Mouse (Mus musculus) CH12.LX (cell line): Measurements from ENCODE around the gene Slc26a8. TPM values are rescaled to one million over a fixed set of nuclear protein-coding genes. Genes with fewer than 3 reads are reported as not detected.

Source experiments
- DNase-seq: peaks from one replicate; pipeline ENCODE4 v3.0.0-alpha.2; 2013; ENCODE audit errors: extremely low read depth
- H3K27ac ChIP-seq: 2 replicates; pipeline ENCODE4 v1.5.1; 2012; ENCODE audit warnings: low read depth, mild to moderate bottlenecking, control low read depth, moderate library complexity; ENCODE audit not compliant: insufficient read depth
- H3K27me3 ChIP-seq: replicated peaks from 2 replicates; pipeline ENCODE3; 2012; ENCODE audit warnings: inconsistent platforms
- H3K36me3 ChIP-seq, 2 experiments: replicated peaks in 1 of 2; 2 replicates each; pipeline versions ENCODE3 to v1.6.1; 2012; ENCODE audit warnings: inconsistent platforms in 1 of 2, low read length in 1 of 2, mild to moderate bottlenecking in 1 of 2, mixed read lengths in 1 of 2, moderate library complexity in 1 of 2; ENCODE audit not compliant: control insufficient read depth in 1 of 2, insufficient read depth in 1 of 2
- H3K4me1 ChIP-seq, 2 experiments: 2 replicates each; pipeline ENCODE4 v1.6.1; 2012; ENCODE audit warnings: inconsistent platforms in 1 of 2, moderate library complexity in 1 of 2; ENCODE audit not compliant: insufficient read depth in 2 of 2, control insufficient read depth in 1 of 2
- H3K4me2 ChIP-seq: 2 replicates; pipeline ENCODE4 v1.6.1; 2012; ENCODE audit warnings: low read depth, mild to moderate bottlenecking, control low read depth; ENCODE audit not compliant: poor library complexity, insufficient read depth, severe bottlenecking
- H3K4me3 ChIP-seq, 3 experiments: fragments of 150-350 bp in 1 of 3; sonication (generic) in 1 of 3; replicated peaks in 1 of 3; 2 replicates each; pipeline versions ENCODE3 to v1.5.1; 2011 to 2012; ENCODE audit warnings: low read depth in 2 of 3, low read length in 2 of 3, mild to moderate bottlenecking in 2 of 3, moderate library complexity in 2 of 3, control low read depth in 1 of 3, improper control_type of control experiment in 1 of 3, inconsistent platforms in 1 of 3, mixed read lengths in 1 of 3; ENCODE audit not compliant: poor library complexity in 1 of 3
- H3K79me2 ChIP-seq: replicated peaks from 2 replicates; pipeline ENCODE4 v1.6.1; 2012; ENCODE audit warnings: mild to moderate bottlenecking, moderate library complexity; ENCODE audit not compliant: control insufficient read depth, poor library complexity, insufficient read depth, severe bottlenecking; ENCODE audit errors: extremely low read depth
- H3K9ac ChIP-seq: 2 replicates; pipeline ENCODE4 v1.6.1; 2012; ENCODE audit warnings: low read depth, mild to moderate bottlenecking, control low read depth, moderate library complexity; ENCODE audit not compliant: insufficient read depth
- H3K9me3 ChIP-seq: replicated peaks from 2 replicates; pipeline ENCODE3; 2012; ENCODE audit warnings: low read length, inconsistent platforms, mixed read lengths
- BHLHE40 ChIP-seq: IDR thresholded peaks from 2 replicates; pipeline ENCODE4 v1.6.1; 2011; ENCODE audit warnings: mild to moderate bottlenecking, low read depth, low read length, improper control_type of control experiment
- CTCF ChIP-seq, 2 experiments: IDR thresholded peaks in 1 of 2; conservative IDR thresholded peaks in 1 of 2; 2 replicates each; pipeline ENCODE4 v1.5.1; 2011 to 2012; ENCODE audit warnings: low read depth in 2 of 2, low read length in 2 of 2, improper control_type of control experiment in 1 of 2, inconsistent platforms in 1 of 2, mild to moderate bottlenecking in 1 of 2, moderate library complexity in 1 of 2
- ETS1 ChIP-seq: conservative IDR thresholded peaks from 2 replicates; pipeline ENCODE4 v1.6.1; 2012; ENCODE audit warnings: low read depth, mild to moderate bottlenecking, inconsistent platforms, low read length, improper control_type of control experiment, moderate library complexity
- GABPA ChIP-seq: IDR thresholded peaks from 2 replicates; pipeline ENCODE4 v1.6.1; 2012; ENCODE audit warnings: low read depth, low read length, improper control_type of control experiment, inconsistent platforms; ENCODE audit not compliant: insufficient replicate concordance
- JUN ChIP-seq: IDR thresholded peaks from 2 replicates; pipeline ENCODE4 v1.6.1; 2011; ENCODE audit warnings: low read depth, mild to moderate bottlenecking, low read length, improper control_type of control experiment, moderate library complexity; ENCODE audit not compliant: insufficient read depth
- KAT2A ChIP-seq: IDR thresholded peaks from 2 replicates; pipeline ENCODE4 v1.6.1; 2012; ENCODE audit warnings: low read length, improper control_type of control experiment, inconsistent platforms; ENCODE audit not compliant: insufficient replicate concordance
- MAFK ChIP-seq: IDR thresholded peaks from 2 replicates; pipeline ENCODE4 v1.6.1; 2011; ENCODE audit warnings: low read length, improper control_type of control experiment; ENCODE audit not compliant: insufficient replicate concordance
- MAX ChIP-seq: IDR thresholded peaks from 2 replicates; pipeline ENCODE4 v1.6.1; 2011; ENCODE audit warnings: low read length, improper control_type of control experiment
- MAZ ChIP-seq: IDR thresholded peaks from 2 replicates; pipeline ENCODE4 v1.6.1; 2012; ENCODE audit warnings: low read depth, mild to moderate bottlenecking, inconsistent platforms, low read length, improper control_type of control experiment, moderate library complexity
- MEF2A ChIP-seq: IDR thresholded peaks from 2 replicates; pipeline ENCODE4 v1.6.1; 2014; ENCODE audit warnings: low read depth, mild to moderate bottlenecking, inconsistent platforms, low read length, improper control_type of control experiment, borderline replicate concordance
- MXI1 ChIP-seq: IDR thresholded peaks from 2 replicates; pipeline ENCODE4 v1.6.1; 2011; ENCODE audit warnings: mild to moderate bottlenecking, low read depth, low read length, improper control_type of control experiment
- MYC ChIP-seq: IDR thresholded peaks from 2 replicates; pipeline ENCODE4 v1.6.1; 2011; ENCODE audit warnings: low read depth, mild to moderate bottlenecking, improper control_type of control experiment, low read length
- NELFE ChIP-seq: IDR thresholded peaks from 2 replicates; pipeline ENCODE4 v1.6.1; 2011; ENCODE audit warnings: low read depth, low read length, improper control_type of control experiment
- NRF1 ChIP-seq: IDR thresholded peaks from 2 replicates; pipeline ENCODE4 v1.6.1; 2014; ENCODE audit warnings: low read depth, mild to moderate bottlenecking, inconsistent platforms, low read length, improper control_type of control experiment, moderate library complexity
- POLR2A ChIP-seq: IDR thresholded peaks from 2 replicates; pipeline ENCODE4 v1.6.1; 2011; ENCODE audit warnings: low read depth, mild to moderate bottlenecking, improper control_type of control experiment, low read length
- POLR2AphosphoS2 ChIP-seq: IDR thresholded peaks from 2 replicates; pipeline ENCODE4 v1.6.1; 2011; ENCODE audit warnings: low read depth, low read length, improper control_type of control experiment
- RAD21 ChIP-seq: IDR thresholded peaks from 2 replicates; pipeline ENCODE4 v1.6.1; 2011; ENCODE audit warnings: low read depth, mild to moderate bottlenecking, low read length, improper control_type of control experiment, moderate library complexity
- RCOR1 ChIP-seq: conservative IDR thresholded peaks from 2 replicates; pipeline ENCODE4 v1.6.1; 2012; ENCODE audit warnings: low read depth, mild to moderate bottlenecking, inconsistent platforms, low read length, improper control_type of control experiment
- SIN3A ChIP-seq: IDR thresholded peaks from 2 replicates; pipeline ENCODE4 v1.6.1; 2012; ENCODE audit warnings: low read length, improper control_type of control experiment, inconsistent platforms
- TCF12 ChIP-seq: IDR thresholded peaks from 2 replicates; pipeline ENCODE4 v1.6.1; 2014; ENCODE audit warnings: low read depth, mild to moderate bottlenecking, inconsistent platforms, low read length, improper control_type of control experiment
- UBTF ChIP-seq: IDR thresholded peaks from 2 replicates; pipeline ENCODE4 v1.6.1; 2012; ENCODE audit warnings: low read depth, mild to moderate bottlenecking, inconsistent platforms, low read length, improper control_type of control experiment, moderate library complexity
- USF1 ChIP-seq: IDR thresholded peaks from 2 replicates; pipeline ENCODE4 v1.6.1; 2014; ENCODE audit warnings: low read depth, mild to moderate bottlenecking, inconsistent platforms, low read length, improper control_type of control experiment
- USF2 ChIP-seq: conservative IDR thresholded peaks from 2 replicates; pipeline ENCODE4 v1.6.1; 2011; ENCODE audit warnings: low read depth, low read length, improper control_type of control experiment
- ZC3H11A ChIP-seq: IDR thresholded peaks from 2 replicates; pipeline ENCODE4 v1.6.1; 2012; ENCODE audit warnings: low read depth, mild to moderate bottlenecking, inconsistent platforms, low read length, improper control_type of control experiment
- ZKSCAN1 ChIP-seq: IDR thresholded peaks from 2 replicates; pipeline ENCODE4 v1.6.1; 2012; ENCODE audit warnings: low read depth, inconsistent platforms, low read length, improper control_type of control experiment, borderline replicate concordance
- ZNF384 ChIP-seq: IDR thresholded peaks from 2 replicates; pipeline ENCODE4 v1.6.1; 2012; ENCODE audit warnings: low read depth, low read length, improper control_type of control experiment, inconsistent platforms
- dilution Hi-C: fragments of 300-500 bp; cut with MboI; formaldehyde crosslinking; loops from 2 replicates; pipeline ENCODE4 v1.14.3; 2020; ENCODE audit warnings: low sequenced_read_pairs; ENCODE audit not compliant: extremely low pct_unique_long_range_greater_than_20kb, extremely low pct_ligation_motif_present
- in situ Hi-C: fragments of 300-500 bp; cut with MboI; formaldehyde crosslinking; loops from 3 replicates; pipeline ENCODE4 v1.14.3; 2019; ENCODE audit warnings: low sequenced_read_pairs, low pct_ligation_motif_present, low pct_unique_long_range_greater_than_20kb, mixed read lengths
- polyA plus RNA-seq: library from polyadenylated mRNA; unstranded; fragments of >175 nt; gene quantifications from 2 replicates; pipeline ENCODE4 v1.2.1, GENCODE M21; 2012; ENCODE audit warnings: low read depth; ENCODE audit not compliant: insufficient read length
- total RNA-seq, 2 experiments: library from RNA; depleted of rRNA; stranded (reverse); fragments of 300-350 nt in 1 of 2; fragments of >200 nt in 1 of 2; gene quantifications; 2 replicates each; pipeline ENCODE4 v1.2.3; 2012 to 2014

Gene Slc26a8
- total and polyA plus RNA-seq, 3 experiments = 0.44 TPM; not detected in 2

DNA sequence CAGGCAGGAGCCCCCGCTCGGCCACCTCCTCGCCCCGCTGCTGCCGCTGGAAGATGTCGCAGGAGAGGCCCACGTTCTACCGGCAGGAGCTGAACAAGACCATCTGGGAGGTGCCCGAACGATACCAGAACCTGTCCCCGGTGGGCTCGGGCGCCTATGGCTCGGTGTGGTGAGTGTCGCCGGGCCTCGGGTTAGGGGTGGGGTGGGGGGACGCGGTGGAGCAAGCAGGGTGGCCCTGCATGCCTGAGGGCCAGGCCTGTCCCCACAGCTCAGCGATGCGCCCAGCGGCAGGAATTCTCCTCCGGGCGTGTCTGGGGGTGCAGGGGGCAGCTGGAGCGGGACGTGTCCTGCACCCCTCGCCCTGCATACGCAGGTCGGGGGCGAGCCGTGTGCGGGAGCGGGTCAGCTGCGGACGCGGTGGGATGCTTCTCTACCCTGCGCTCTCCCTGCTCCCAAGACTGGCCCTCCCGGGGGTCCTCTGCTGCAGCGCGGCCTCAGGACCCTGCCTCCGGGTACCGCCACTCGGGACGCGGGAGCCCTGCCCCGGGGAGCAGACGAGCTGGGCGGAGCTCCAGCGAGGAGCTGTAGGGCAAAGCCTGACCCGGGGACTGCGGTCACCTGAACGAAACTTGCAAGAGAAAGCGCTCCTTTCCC is 1.8 kb upstream of the Slc26a8 start:
- H3K4me3 ChIP-seq = peak overlapping the region; percentile 86 to 100 (median 99)

GRCm38 (mm10) chr17:28690776-28691686 is 998 bp upstream of the Slc26a8 start, which contains the start of gene Mapk14:
Gene Mapk14, plus strand, starts transcription at chr17:28691329.
- in situ Hi-C loops (loop anchor here (10.0 kb wide), 1 partner anchor 204 kb away; no protein-coding TSS in a partner anchor), dilution Hi-C loops (no loop called here)
- peaks cover 0 to 30% of the 10 kb centered on the region in 2 experiments; a peak in 2 of 4 replicates for H3K4me1 ChIP-seq
- H3K4me2 ChIP-seq = peak within 1 kb of the TSS; percentile 70; the same call in 1 of the 2 replicates
- no peaks in the 10 kb centered on the region for H3K27me3 ChIP-seq
- peak within 1 kb of the TSS; percentile 90 for H3K9ac ChIP-seq
- DNase-seq = peak; percentile 99
- H3K79me2 ChIP-seq = peaks cover 23% of the 10 kb centered on the region; the same call in 1 of the 2 replicates
- peak within 1 kb of the TSS; percentile 12 for H3K27ac ChIP-seq
- peaks cover 0 to 20% of the 10 kb centered on the region in 2 experiments for H3K36me3 ChIP-seq
- peak within 1 kb of the TSS; percentile 86 to 100 (median 99) for H3K4me3 ChIP-seq
- no peaks in the 10 kb centered on the region for H3K9me3 ChIP-seq
- peak; percentile 41 for TF ChIP-seq BHLHE40
- TF ChIP-seq TCF12 = peak; percentile 74
- peak; percentile 96 for TF ChIP-seq RAD21
- peak; percentile 81 for TF ChIP-seq NELFE
- TF ChIP-seq CTCF (conservative IDR thresholded peaks at IDR 0.05 in 1 of 2, IDR thresholded peaks at IDR 0.05 in 1 of 2; ENCODE audit: low read depth in 2 of 2, low read length in 2 of 2) = peak in 1 of 2 experiments; percentile 92; a peak in 2 of 4 replicates
- no peak for TF ChIP-seq JUN
- no peak for TF ChIP-seq ETS1
- TF ChIP-seq USF1 = no peak
- TF ChIP-seq UBTF = no peak
- no peak for TF ChIP-seq ZNF384
- no peak for TF ChIP-seq RCOR1
- TF ChIP-seq MAX = peak; percentile 59; the same call in 1 of the 2 replicates
- peak; percentile 74 for TF ChIP-seq MXI1
- no peak for TF ChIP-seq MAFK
- peak; percentile 97 for TF ChIP-seq MAZ
- no peak for TF ChIP-seq MYC
- peak; percentile 91 for TF ChIP-seq POLR2A
- no peak; the same call in 1 of the 2 replicates for TF ChIP-seq USF2
- TF ChIP-seq MEF2A = peak; percentile 70
- TF ChIP-seq POLR2AphosphoS2 = peak; percentile 68; the same call in 1 of the 2 replicates
- TF ChIP-seq GABPA = no peak
- 0 out of 2 replicates have a peak, but pooled peaks have one; percentile 45 for TF ChIP-seq KAT2A
- no peak for TF ChIP-seq ZKSCAN1
- no peak for TF ChIP-seq ZC3H11A
- peak; percentile 50 for TF ChIP-seq NRF1
- TF ChIP-seq SIN3A = no peak

More for the DNA sequence above, 1.8 kb upstream of the Slc26a8 start:
- peak; percentile 46; the same call in 1 of the 2 replicates for TF ChIP-seq UBTF
- peak; percentile 56; the same call in 1 of the 2 replicates for TF ChIP-seq BHLHE40
- no peak for TF ChIP-seq JUN
- 0 out of 2 replicates have a peak, but pooled peaks have one; percentile 19 for TF ChIP-seq SIN3A
- Histone ChIP-seq H3K9ac (peak overlapping the region; percentile 90), H3K9me3 (no peaks in the 10 kb centered on the region), H3K27ac (peak overlapping the region; percentile 12), H3K79me2 (peaks cover 23% of the 10 kb centered on the region; the same call in 1 of the 2 replicates), H3K27me3 (no peaks in the 10 kb centered on the region), H3K4me1 (peaks cover 0 to 38% of the 10 kb centered on the region in 2 experiments; a peak in 2 of 4 replicates), H3K36me3 (peaks cover 0 to 24% of the 10 kb centered on the region in 2 experiments), H3K4me2 (peak overlapping the region; percentile 70; the same call in 1 of the 2 replicates)
- in situ Hi-C loops = loop anchor here (10.0 kb wide), 1 partner anchor 203 kb away; no protein-coding TSS in a partner anchor
- no peak for DNase-seq
- dilution Hi-C loops = no loop called here
